Mouse (Mus musculus) olfactory bulb, adult 2 months (tissue): Measurements from ENCODE around the gene Pcgf2. TPM values are rescaled to one million over a fixed set of nuclear protein-coding genes. Genes with fewer than 3 reads are reported as not detected.

ENCODE experiments used
- H3K27ac ChIP-seq: fragments of 200-500 bp; 2 replicates; pipeline ENCODE4 v1.5.1; 2012; ENCODE audit warnings: low read depth, low read length; ENCODE audit not compliant: insufficient read depth
- H3K4me1 ChIP-seq: fragments of 200-500 bp; 2 replicates; pipeline ENCODE4 v1.6.1; 2012; ENCODE audit warnings: low read length; ENCODE audit not compliant: control insufficient read depth, insufficient read depth
- H3K4me3 ChIP-seq: fragments of 200-500 bp; 2 replicates; pipeline ENCODE4 v1.5.1; 2012; ENCODE audit warnings: mild to moderate bottlenecking, low read depth, low read length, moderate library complexity; ENCODE audit not compliant: insufficient read depth
- CTCF ChIP-seq: fragments of 200-500 bp; IDR thresholded peaks from 2 replicates; pipeline ENCODE4 v1.5.1; 2012; ENCODE audit warnings: low read depth, mild to moderate bottlenecking, low read length, moderate library complexity; ENCODE audit not compliant: insufficient read depth
- POLR2A ChIP-seq: fragments of 200-500 bp; IDR thresholded peaks from 2 replicates; pipeline ENCODE4 v1.6.1; 2012; ENCODE audit warnings: mild to moderate bottlenecking, low read depth, low read length, moderate library complexity; ENCODE audit not compliant: insufficient read depth
- WGBS: fragments of 180-500 bp; shearing (Covaris S2); methylation state at CpG from one replicate; pipeline ENCODE4 v1.1.7; 2018; 5-methylcytosine and 5-hydroxymethylcytosine counted together
- polyA plus RNA-seq: library from polyadenylated mRNA; stranded (reverse); fragments of >200 nt; gene quantifications from 2 replicates; pipeline ENCODE4 v1.2.4, GENCODE M21; 2012; ENCODE audit warnings: low replicate concordance; ENCODE audit not compliant: missing spikeins, insufficient read depth, insufficient read length

Pcgf2 gene
- polyA plus RNA-seq, 1 experiment: not detected

- TF ChIP-seq POLR2A (no peak), CTCF (no peak)
- Histone ChIP-seq H3K4me3 (no peak overlapping the region), H3K4me1 (peaks cover 26% of the 10 kb centered on the region), H3K27ac (no peak overlapping the region)
- WGBS: 31% methylated on average over 15 of the region's 15 CpGs
Measured at GRCm38 (mm10) chr11:97677381-97677780, 22.9 kb downstream of the Pcgf2 start.

DNA sequence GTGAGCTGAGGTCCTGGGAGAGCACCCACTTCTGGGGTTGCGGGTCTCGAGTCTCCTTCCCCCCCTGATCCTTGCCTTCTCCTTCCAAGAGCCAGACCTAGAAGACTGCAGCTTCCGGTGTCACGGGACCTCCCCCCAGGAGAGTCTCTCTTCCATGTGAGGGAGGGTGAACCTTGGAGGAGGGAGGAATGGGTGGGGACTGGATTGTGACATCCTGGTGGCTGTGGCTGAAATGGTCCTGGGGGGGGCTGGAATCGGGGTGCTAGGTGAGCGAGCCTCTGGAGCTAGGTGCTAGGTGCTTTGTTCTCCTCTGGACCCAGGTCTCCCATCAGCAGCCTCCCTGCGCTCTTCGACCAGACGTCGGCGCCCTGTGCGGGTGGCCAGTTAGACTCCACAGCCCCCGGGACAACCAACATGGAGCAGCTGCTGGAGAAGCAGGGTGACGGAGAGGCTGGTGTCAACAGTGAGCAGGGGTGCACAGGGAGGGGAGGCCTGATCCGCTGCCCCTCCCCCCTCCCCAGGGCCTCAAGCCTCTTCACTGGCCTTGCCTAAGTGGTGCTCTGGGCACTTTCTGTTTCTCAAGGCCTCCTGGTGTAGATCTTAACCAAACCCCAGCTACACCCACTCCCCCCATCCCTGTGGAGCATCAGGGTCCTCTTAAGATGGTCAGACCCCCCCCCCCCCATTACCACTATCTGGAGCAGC is 24.1 kb downstream of the Pcgf2 start:
- Histone ChIP-seq H3K4me1 (peaks cover 31% of the 10 kb centered on the region), H3K4me3 (no peak overlapping the region), H3K27ac (no peak overlapping the region)
- WGBS: 86% methylated on average over 15 of the region's 15 CpGs
- TF ChIP-seq POLR2A (no peak), CTCF (no peak)

- WGBS: 90% methylated on average over 11 of the region's 11 CpGs
Measured at GRCm38 (mm10) chr11:97673148-97673547, 27.1 kb downstream of the Pcgf2 start.

GRCm38 (mm10) chr11:97671177-97671527 is 29.1 kb downstream of the Pcgf2 start:
- 37% methylated on average over 2 of the region's 2 CpGs for WGBS
- Histone ChIP-seq H3K4me3 (no peak overlapping the region), H3K27ac (no peak overlapping the region), H3K4me1 (peaks cover 41% of the 10 kb centered on the region)
- TF ChIP-seq POLR2A (no peak), CTCF (no peak)

More at GRCm38 (mm10) chr11:97673148-97673547, 27.1 kb downstream of the Pcgf2 start:
- no peak overlapping the region for H3K27ac ChIP-seq
- H3K4me3 ChIP-seq: no peak overlapping the region
- TF ChIP-seq POLR2A (no peak), CTCF (no peak; the same call in 1 of the 2 replicates)
- H3K4me1 ChIP-seq: peaks cover 57% of the 10 kb centered on the region

GRCm38 (mm10) chr11:97670234-97671176 is 29.8 kb downstream of the Pcgf2 start:
- peaks cover 40% of the 10 kb centered on the region for H3K4me1 ChIP-seq
- no peak overlapping the region for H3K27ac ChIP-seq
- 70% methylated on average over 13 of the region's 13 CpGs for WGBS
- TF ChIP-seq CTCF: no peak
- TF ChIP-seq POLR2A: no peak
- H3K4me3 ChIP-seq: no peak overlapping the region

DNA sequence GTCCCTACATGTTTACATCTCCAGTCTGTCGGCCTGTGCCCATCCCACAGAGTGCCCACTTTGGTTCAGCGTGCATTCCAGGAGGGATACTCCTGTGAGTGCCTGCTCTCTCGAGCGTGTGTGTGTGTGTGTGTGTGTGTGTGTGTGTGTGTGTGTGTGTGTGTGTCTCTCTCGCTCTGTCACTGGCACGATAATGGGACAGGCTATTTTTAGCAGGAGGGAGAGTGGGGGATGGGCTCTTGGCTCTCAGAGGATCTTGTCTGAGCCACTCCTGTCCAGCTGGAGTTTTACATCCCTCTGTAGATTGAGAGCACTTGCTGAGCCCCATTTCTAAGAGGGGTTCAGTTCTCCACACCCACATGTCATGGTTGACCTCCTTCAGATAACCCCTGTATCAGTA is 30.5 kb downstream of the Pcgf2 start:
- Histone ChIP-seq H3K4me3 (no peak overlapping the region), H3K4me1 (peaks cover 46% of the 10 kb centered on the region), H3K27ac (peak overlapping the region; percentile 29; the same call in 1 of the 2 replicates)
- WGBS: 19% methylated on average over 6 of the region's 6 CpGs
- TF ChIP-seq POLR2A (no peak), CTCF (no peak)

- peaks cover 49% of the 10 kb centered on the region for H3K4me1 ChIP-seq
- WGBS: 18% methylated on average over 15 of the region's 15 CpGs
- no peak for TF ChIP-seq POLR2A
- no peak for TF ChIP-seq CTCF
- 0 out of 2 replicates have a peak overlapping the region, but pooled peaks have one; percentile 11 for H3K4me3 ChIP-seq
- peak overlapping the region; percentile 29 for H3K27ac ChIP-seq
Measured at GRCm38 (mm10) chr11:97669268-97669667, 31.0 kb downstream of the Pcgf2 start.

DNA sequence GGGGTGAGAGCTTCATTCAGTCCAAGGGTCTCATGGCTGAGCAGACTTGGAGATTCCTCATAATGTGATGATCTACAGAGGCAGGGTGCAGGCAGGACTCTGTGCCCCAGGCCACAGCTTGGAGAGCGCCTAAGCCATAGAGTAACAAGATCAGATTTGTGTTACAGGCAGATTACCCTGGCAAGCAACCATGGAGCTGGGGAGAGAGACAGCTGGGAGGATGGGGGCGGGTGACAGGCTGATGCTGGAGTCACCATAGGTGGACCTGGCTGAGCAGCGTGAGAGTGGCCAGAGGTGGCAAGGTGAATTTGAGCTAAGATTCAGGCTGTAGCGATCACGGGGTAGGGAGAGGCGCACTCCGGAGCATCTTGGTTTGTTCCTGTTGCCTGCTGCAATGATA is 32.1 kb downstream of the Pcgf2 start:
- Histone ChIP-seq H3K4me1 (peaks cover 49% of the 10 kb centered on the region), H3K4me3 (no peak overlapping the region), H3K27ac (no peak overlapping the region)
- WGBS: 81% methylated on average over 7 of the region's 7 CpGs
- no peak for TF ChIP-seq POLR2A
- TF ChIP-seq CTCF: no peak

DNA sequence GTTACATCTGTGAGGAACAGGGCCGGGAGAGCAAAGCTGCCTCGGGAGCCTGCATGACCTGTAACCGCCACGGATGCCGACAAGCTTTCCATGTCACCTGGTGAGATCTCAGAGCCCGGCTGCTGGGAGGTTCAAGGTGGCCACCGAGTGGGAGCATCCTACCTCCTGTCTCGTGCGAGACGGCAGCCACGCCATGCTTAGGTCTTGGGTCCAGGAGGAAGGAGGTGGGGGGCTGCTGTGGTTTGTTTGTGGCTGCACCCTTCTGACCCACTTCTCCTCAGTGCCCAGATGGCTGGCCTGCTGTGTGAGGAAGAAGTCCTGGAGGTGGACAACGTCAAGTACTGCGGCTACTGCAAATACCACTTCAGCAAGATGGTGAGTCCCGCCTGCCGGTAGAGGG is 33.5 kb downstream of the Pcgf2 start:
- WGBS: 92% methylated on average over 15 of the region's 15 CpGs
- H3K4me1 ChIP-seq: peaks cover 53% of the 10 kb centered on the region
- no peak for TF ChIP-seq POLR2A
- no peak for TF ChIP-seq CTCF
- H3K4me3 ChIP-seq: no peak overlapping the region
- no peak overlapping the region for H3K27ac ChIP-seq
